Mouse (Mus musculus): ENCODE measurements around the gene Fmo6.

Fmo6 gene

DNA sequence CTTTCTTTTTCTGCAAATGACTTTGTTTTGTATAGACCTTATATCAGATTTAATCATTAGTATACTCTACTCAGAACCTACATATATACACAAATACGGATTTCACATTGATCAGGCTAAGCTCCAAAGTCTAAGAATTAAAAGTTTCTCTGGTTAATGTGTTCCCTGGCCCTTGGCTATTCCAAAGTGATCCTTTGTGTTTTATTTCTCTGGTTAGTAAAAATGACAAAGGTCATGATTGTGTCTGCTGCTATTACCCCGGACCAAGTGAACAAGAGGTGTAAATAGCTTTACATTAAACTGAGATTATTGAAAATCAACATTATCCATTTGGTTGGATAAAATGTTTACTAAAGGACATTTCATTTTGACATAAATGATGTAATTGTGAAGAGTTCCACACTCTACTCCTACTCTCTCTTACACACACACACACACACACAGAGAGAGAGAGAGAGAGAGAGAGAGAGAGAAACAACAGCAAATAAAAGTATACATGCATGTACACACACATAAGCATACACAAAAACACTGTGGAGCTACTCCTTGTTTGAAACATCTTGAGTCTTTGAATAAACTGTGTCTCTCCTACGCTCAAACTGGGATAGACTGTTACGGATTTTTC lies 22.3 kb downstream of the Fmo6 start:
- in situ Hi-C loops (cut with MboI; ENCODE audit: unreplicated experiment in 2 of 2): no loop called here

- in situ Hi-C loops (cut with MboI; ENCODE audit: unreplicated experiment in 2 of 2): no loop called here
These were observed 25.2 kb downstream of the Fmo6 start for GRCm38 (mm10) chr1:162912085-162912484.

DNA sequence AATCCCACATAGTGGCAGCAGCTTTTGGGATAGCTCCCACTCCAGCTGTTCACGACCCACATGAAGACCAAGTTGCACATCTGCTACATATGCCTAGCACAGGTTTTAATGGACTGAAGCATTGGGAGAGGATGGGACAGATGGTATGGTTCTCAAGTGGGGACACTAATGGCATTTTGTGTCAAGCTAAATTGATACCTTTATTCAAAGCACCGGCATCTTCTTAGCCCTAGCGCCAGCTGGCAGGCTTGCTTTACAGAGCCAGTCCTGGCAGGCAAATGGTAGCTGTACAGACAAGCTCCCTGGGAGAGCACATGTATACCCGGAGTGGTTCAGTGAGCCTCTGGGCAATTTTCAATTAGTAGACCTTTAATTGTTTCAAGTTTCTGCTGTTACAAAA lies 35.4 kb downstream of the Fmo6 start:
- in situ Hi-C loops (cut with MboI; ENCODE audit: unreplicated experiment in 2 of 2): no loop called here

- in situ Hi-C loops (cut with MboI; ENCODE audit: unreplicated experiment in 2 of 2): loop anchor here (5.0 to 10.0 kb wide), 2 partner anchors 1014 to 1287 kb away; no protein-coding TSS in a partner anchor
These were observed 39.2 kb downstream of the Fmo6 start, which contains the start of gene Fmo2 for GRCm38 (mm10) chr1:162897838-162898811. Gene Fmo2, minus strand, starts transcription at chr1:162898726.

GRCm38 (mm10) chr1:162895900-162896299 lies 41.4 kb downstream of the Fmo6 start:
- in situ Hi-C loops (cut with MboI; ENCODE audit: unreplicated experiment in 2 of 2): loop anchor here (5.0 to 10.0 kb wide), 2 partner anchors 1016 to 1289 kb away; no protein-coding TSS in a partner anchor

GRCm38 (mm10) chr1:162893014-162893413 lies 44.3 kb downstream of the Fmo6 start:
- in situ Hi-C loops (cut with MboI; ENCODE audit: unreplicated experiment in 2 of 2): loop anchor here (5.0 to 10.0 kb wide), 2 partner anchors 1019 to 1292 kb away; no protein-coding TSS in a partner anchor

DNA sequence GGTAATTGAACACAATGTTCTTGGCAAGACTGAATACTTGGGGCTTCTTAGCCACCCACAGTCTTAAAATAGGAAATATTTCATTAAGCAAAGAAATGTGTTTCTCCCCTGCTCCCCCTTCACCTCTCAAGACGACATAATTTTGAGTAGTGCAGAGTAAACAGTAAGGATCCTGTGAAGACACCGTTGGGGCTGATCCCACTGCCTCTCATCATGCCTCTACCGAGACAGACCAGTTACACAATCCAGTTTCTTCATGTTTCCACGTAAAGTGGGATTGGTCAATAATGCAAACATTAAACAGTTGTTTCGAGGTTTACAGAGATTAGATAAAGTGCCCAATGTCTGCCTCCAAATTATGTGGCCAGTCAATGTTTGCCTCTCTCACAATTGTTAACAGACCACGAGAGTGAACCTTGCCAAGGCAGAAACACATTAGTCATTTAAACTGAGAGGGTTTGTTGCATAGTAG lies 45.3 kb downstream of the Fmo6 start:
- in situ Hi-C loops (cut with MboI; ENCODE audit: unreplicated experiment in 2 of 2): loop anchor here (5.0 to 10.0 kb wide), 2 partner anchors 1020 to 1293 kb away; no protein-coding TSS in a partner anchor

DNA sequence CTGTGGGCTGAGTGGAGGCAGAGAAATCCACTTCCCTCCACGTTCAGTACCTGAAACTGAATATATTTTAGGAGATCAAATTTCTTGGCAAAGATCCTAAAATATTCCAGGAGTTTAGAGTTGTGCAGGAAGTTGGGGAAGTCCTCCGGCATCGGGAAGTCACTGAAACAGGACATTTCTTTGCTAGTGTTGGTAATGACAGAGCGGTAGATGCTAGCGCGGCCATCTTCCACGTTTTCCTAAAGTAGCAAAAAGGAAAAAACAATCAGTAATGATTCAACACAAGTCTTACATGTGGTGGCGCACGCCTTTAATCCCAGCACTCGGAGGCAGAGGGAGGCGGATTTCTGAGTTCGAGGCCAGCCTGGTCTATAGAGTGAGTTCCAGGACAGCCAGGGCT lies 48.7 kb downstream of the Fmo6 start:
- in situ Hi-C loops (cut with MboI; ENCODE audit: unreplicated experiment in 2 of 2): no loop called here

GRCm38 (mm10) chr1:162887644-162888043 lies 49.7 kb downstream of the Fmo6 start:
- in situ Hi-C loops (cut with MboI; ENCODE audit: unreplicated experiment in 2 of 2): no loop called here

GRCm38 (mm10) chr1:162886138-162886816 lies 51.0 kb downstream of the Fmo6 start:
- in situ Hi-C loops (cut with MboI; ENCODE audit: unreplicated experiment in 2 of 2): no loop called here

DNA sequence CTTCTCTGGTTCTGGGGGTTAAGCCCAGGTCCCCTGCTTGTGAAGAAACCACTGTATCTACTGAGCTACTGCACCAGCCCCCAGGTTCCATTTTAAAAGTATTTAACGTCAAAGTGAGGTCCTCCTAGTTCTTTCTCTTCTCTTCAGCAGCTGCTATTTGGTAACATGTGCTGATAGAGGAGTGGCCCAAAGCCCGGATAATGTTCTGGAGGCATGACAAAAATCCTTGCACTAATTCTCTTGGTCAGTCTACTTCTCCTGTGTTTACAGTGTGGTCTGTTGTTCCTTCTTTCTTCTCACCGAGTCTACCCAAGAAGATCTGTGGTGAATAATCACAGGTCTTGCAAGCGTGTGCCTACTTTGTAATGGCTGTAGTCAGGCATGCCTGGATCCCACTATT lies 54.6 kb downstream of the Fmo6 start:
- in situ Hi-C loops (cut with MboI; ENCODE audit: unreplicated experiment in 2 of 2): no loop called here

- in situ Hi-C loops (cut with MboI; ENCODE audit: unreplicated experiment in 2 of 2): no loop called here
These were observed 57.5 kb downstream of the Fmo6 start for GRCm38 (mm10) chr1:162879595-162880369.

GRCm38 (mm10) chr1:162875091-162875490 lies 62.2 kb downstream of the Fmo6 start:
- in situ Hi-C loops (cut with MboI; ENCODE audit: unreplicated experiment in 2 of 2): no loop called here

DNA sequence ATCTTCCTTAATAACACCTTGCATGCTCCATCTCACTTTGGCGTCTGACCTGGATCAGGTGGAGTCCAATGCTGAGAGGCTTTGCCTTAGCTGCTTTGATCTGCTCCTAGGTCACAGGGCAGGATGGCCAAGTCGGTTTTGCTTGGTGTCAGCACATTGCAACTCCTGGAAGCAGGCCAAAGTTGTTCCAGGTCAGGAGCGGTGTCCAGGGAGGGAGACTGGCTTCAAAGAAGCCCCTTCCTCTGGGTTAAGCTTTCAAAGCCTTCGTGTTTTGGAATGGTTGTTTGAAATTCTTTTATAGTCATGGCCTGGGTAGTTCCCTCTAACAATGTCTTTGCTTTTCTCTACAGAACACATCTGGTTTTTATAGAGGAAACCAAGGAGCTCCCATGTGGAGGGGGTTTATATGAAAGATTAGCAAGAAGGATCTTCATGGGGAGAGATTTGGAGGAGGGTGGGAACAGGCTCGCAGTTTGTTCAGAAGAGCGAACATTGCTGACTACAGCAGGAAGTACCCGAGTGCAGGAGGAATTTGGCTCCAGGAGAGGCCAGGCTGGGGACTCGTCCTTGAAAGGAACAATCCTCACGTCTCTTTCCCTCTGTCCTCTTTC lies 65.5 kb downstream of the Fmo6 start:
- in situ Hi-C loops (cut with MboI; ENCODE audit: unreplicated experiment in 2 of 2): no loop called here

DNA sequence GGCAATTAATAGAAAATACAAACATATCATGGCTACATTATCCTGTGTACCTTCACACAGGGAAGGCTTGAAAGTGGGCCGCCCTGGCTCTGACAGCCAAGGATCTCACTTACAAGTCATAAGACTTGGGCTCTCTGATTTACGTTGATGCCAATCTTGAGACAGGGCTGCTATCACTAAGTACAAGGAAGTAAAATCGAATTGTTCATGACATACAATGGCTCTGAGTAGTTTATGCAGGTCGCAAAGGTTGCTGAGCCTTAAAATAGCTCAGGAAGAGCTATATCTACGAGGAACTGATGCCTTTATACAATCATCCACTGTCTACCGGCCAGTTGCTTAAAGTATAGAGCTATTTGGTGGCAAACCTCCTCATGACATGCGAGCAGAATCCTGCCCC lies 66.3 kb downstream of the Fmo6 start:
- in situ Hi-C loops (cut with MboI; ENCODE audit: unreplicated experiment in 2 of 2): no loop called here

DNA sequence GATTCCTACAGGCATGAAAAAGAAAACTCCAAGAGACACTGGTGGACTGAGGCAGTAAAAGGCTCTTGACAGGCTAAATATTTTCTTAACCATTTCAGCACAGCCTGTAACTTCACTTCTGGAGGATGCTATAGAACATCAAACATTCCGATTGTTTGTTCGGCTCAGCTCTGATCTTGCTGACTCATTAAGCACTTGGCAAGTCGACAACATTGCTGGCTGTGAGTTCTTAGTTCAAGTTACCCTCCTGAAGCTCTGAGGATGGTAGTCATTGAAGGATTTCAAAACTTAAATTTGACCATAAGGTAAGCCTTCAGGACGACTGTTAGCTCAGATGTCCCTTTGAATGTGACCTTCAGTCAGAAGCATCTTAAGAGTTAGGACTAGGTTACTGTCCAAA lies 69.9 kb downstream of the Fmo6 start:
- in situ Hi-C loops (cut with MboI; ENCODE audit: unreplicated experiment in 2 of 2): no loop called here

Measured in v-Abl transformed pro-B cells (cell line).